Mouse (Mus musculus): ENCODE measurements at regions not wholly inside any gene's neighbourhood (a gene's known extent, or its start where the extent isn't known, plus 50 kb on each side); places are given as distances from the start of the nearest gene placed in this dataset.

- DNase-seq, result no peak
Measured at GRCm38 (mm10) chr1:80030224-80030623, 169.2 kb upstream of the Serpine2 start.

- no peak for DNase-seq
Measured at GRCm38 (mm10) chr1:80025863-80026616, 165.1 kb upstream of the Serpine2 start.

DNA sequence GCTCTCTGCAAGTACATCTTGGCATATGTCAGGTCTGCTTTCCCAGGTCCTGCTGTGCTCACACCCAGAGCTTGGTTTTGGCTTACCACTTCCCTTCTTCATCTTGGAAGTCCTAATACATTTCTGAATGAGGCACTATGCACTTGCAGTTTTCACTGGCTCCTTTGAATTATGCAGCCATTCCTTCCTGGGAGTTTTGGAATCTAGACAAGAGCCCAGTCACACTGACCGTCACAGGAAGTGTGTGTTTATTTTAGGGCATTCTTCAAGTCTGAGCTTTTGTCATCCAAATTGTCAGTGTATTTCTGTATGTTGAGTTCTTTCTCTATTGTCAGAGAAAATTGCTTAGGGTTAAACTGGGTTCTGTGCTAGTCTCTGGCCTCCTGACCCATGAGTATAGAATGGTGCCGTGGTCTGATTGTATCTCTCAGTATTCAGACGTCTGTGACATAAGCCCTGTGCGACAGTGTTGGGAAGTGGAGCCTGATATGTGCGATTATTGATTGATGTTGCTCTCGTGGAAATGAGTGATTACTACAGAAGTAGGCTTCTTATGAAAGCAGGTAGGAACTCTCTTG, 162.6 kb upstream of the Serpine2 start:
- DNase-seq, result no peak

DNA sequence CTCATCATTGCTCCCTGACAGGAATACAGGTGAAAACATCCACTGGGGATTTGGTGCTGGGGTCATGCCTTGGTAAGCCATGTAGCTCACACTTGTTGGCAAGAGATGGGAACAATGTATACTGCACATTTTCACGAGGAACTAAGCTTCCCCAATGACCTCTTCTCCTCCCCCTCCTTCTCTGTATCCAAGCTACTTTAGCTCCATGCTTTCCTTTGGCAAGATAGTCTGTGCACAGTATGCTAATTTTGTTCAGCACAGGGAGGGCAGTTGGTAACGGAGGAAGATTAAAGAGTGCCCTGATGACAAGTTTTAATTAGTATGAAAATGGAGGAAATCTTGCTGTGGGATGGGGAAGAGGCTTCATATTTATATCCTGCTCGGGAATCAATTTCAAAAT, 160.9 kb upstream of the Serpine2 start:
- DNase-seq, result no peak

- peak; percentile 27 for DNase-seq
Measured at GRCm38 (mm10) chr1:80018391-80019065, 157.5 kb upstream of the Serpine2 start.

- no peak for DNase-seq
Measured at GRCm38 (mm10) chr1:80015474-80015873, 154.5 kb upstream of the Serpine2 start.

DNA sequence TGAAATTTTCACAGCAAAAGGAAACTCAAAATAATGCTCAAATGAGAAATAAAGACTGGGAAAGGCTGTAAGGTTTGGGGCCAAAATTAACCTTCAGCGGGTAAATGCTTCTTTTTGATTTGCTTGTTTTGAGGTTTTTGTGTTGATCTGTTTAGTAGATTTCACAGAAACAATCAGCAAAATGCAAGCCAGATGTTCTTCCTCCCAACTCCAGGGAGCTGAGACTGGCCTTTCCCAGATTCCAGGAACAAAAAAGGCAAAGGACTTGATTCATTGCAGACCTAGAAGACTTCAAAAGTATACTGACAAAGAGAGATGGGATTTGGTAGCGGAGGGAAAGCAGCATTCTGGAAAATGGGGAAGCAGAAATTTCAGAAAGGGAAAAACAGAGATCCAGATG, 153.6 kb upstream of the Serpine2 start:
- no peak for DNase-seq

- DNase-seq, result no peak
Measured at GRCm38 (mm10) chr1:80010724-80011123, 149.7 kb upstream of the Serpine2 start.

DNA sequence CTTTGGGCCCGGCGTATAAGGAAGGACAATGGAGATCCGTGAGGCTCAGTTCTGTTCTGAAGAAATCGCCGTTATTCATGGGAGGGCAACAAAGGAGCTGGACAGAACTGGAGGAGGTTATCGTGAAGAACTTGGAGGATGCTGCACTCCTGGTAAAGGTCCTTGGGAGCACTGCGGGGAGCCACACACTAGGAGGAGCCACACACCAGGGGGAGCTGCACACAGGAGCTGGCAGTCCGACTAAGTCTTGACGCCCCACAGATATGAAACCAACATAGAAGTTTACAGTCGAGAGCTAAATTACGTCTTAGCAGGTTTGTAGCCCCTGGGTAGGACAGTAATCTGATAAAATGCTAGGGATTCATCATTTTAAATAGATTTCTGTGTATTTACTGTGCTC, 138.1 kb upstream of the Serpine2 start:
- peak; percentile 64 for DNase-seq

- DNase-seq, result no peak
Measured at GRCm38 (mm10) chr1:79997911-79998310, 136.9 kb upstream of the Serpine2 start.

GRCm38 (mm10) chr1:79997456-79997855, 136.5 kb upstream of the Serpine2 start:
- DNase-seq, result no peak

DNA sequence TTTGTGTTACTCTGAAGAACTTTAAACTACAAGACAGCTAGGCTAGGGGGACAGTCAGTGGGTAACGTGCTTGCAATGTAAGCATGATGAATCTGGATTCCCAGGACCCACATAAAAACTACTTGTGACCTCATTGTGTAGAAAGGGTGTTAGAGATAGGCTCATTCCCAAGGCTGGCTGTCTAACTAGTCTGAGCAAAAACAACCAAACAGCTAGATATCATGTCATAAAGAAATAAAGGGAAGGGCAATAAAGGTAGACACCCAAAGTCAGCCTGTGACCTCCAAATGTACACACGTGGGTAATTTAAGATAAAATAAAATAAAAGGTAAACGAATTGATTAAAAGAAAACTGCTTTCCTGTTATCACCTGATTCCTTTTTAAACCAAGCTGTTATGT, 123.7 kb upstream of the Serpine2 start:
- no peak for DNase-seq

GRCm38 (mm10) chr1:79982678-79983280, 121.8 kb upstream of the Serpine2 start:
- DNase-seq, result no peak

GRCm38 (mm10) chr1:79979863-79980262, 118.9 kb upstream of the Serpine2 start:
- DNase-seq, result no peak

GRCm38 (mm10) chr1:79978156-79978555, 117.2 kb upstream of the Serpine2 start:
- no peak for DNase-seq

DNA sequence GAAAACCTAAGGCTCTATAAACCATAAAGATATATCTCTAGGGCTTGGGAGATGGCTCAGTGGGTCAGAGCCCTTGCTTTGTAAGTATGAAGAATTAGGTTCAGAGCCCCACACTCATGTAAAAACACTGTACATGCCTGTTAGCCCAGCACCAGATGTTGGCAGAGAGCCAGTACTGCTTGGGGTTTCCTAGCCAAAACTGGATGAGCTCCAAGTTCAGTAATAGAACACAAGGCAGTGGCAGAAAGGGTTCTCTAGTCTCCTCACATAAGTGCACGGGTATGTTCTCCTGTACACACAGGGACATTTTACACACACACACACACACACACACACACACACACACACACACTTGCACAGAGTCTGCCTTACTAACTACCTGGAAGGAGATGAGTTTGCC, 95.1 kb upstream of the Serpine2 start:
- peak; percentile 63 for DNase-seq

DNA sequence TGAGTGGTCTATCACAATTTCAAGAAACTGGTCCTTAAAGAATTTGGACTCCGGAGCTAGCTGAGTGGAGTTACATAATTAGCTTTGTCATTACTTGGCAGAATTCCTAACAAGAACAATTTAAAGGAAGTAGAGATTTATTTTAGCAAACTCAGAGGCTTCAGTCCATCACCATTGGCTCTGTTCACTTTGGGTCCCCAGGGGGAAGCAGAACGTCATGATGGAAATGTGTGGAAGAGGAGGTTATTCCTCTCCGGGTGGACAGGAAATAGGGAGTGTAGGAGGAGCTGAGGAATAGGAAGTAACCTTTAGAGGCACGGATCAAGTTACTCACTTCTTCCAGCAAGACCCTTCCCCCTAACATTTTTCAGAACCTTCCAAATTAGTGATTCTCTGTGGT, 83.3 kb upstream of the Serpine2 start:
- DNase-seq, result no peak

- no peak for DNase-seq
Measured at GRCm38 (mm10) chr1:79932435-79932834, 71.5 kb upstream of the Serpine2 start.

DNA sequence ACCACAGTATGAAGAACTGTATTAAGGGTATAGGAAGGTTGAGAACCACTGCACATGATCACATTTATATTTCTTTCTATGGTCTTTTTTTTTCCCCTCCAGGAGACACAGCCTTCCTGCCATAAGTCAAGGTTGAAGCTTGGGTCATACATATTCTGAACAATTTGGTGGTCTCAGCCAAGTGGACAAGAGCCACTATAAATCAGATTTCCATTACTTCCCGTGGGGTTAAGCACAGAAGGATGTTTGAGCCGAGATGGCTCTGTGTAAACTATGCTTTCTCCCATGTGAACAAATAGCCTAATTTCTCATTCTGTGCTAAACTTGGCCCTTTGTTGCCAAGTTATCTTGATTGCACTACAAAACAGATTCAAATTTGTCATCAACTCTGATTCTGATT, 66.8 kb upstream of the Serpine2 start:
- DNase-seq, result no peak

- no peak for DNase-seq
Measured at GRCm38 (mm10) chr1:79925776-79926175, 64.8 kb upstream of the Serpine2 start.

DNA sequence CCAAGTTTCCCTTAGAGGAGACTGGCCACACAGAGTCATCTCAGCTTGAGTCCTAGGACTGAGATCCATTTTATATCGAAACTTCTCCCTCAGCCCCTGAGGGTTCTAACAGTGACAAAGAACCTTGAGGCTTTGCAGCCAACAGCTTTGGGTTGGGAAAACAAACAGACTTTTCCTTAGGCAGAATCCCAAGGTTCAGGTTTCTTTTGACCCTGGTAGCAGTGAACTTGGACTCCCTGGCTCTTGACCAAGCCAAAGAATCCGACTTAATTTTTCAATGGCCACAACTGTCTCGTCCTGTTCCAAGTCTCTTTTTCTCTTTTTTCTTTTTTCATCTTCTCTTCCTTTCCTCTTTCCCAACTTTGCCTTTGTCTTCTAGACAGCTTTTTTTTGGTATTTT, 60.9 kb upstream of the Serpine2 start:
- DNase-seq, result no peak

GRCm38 (mm10) chr1:79921333-79921732, 60.4 kb upstream of the Serpine2 start:
- no peak for DNase-seq

Measured in adrenal gland, postnatal 14 days (tissue).